Mouse (Mus musculus) WW6 (cell line): ENCODE data around the gene Pla2g1b.
A peak's percentile ranks its signal among the peaks of the same experiment; 100 is the strongest.

Source experiments
- DNase-seq: peaks from one replicate; pipeline ENCODE4 v3.0.0-alpha.2; 2013; ENCODE audit warnings: low read depth, low spot score

Pla2g1b gene

GRCm38 (mm10) chr5:115444130-115444529, 21.9 kb upstream of the Pla2g1b start:
- peak; percentile 53 for DNase-seq

- no peak for DNase-seq
Observed at GRCm38 (mm10) chr5:115447108-115447507, 19.0 kb upstream of the Pla2g1b start.

GRCm38 (mm10) chr5:115449247-115449646, 16.8 kb upstream of the Pla2g1b start:
- DNase-seq, result no peak

- no peak for DNase-seq
Observed at GRCm38 (mm10) chr5:115450410-115451317, 15.4 kb upstream of the Pla2g1b start.

- no peak for DNase-seq
Observed at GRCm38 (mm10) chr5:115454422-115455090, 11.5 kb upstream of the Pla2g1b start.

GRCm38 (mm10) chr5:115455838-115456237, 10.2 kb upstream of the Pla2g1b start:
- DNase-seq, result no peak

- DNase-seq, result no peak
Observed at GRCm38 (mm10) chr5:115458918-115459317, 7.1 kb upstream of the Pla2g1b start.

- DNase-seq, result peak; percentile 92
Observed at GRCm38 (mm10) chr5:115464408-115465115, 1.5 kb upstream of the Pla2g1b start.

GRCm38 (mm10) chr5:115469791-115470190, 3.7 kb downstream of the Pla2g1b start:
- DNase-seq, result no peak

GRCm38 (mm10) chr5:115470766-115471531, 4.9 kb downstream of the Pla2g1b start:
- DNase-seq, result no peak

GRCm38 (mm10) chr5:115473191-115473590, 7.1 kb downstream of the Pla2g1b start:
- no peak for DNase-seq

GRCm38 (mm10) chr5:115474174-115474828, 8.2 kb downstream of the Pla2g1b start:
- DNase-seq, result no peak

GRCm38 (mm10) chr5:115475337-115476106, 9.5 kb downstream of the Pla2g1b start:
- DNase-seq, result no peak

- DNase-seq, result no peak
Observed at GRCm38 (mm10) chr5:115476107-115476727, 10.2 kb downstream of the Pla2g1b start.

GRCm38 (mm10) chr5:115479561-115479960, 13.5 kb downstream of the Pla2g1b start:
- DNase-seq, result no peak

GRCm38 (mm10) chr5:115480101-115480500, 14.0 kb downstream of the Pla2g1b start:
- no peak for DNase-seq

- DNase-seq, result no peak
Observed at GRCm38 (mm10) chr5:115482390-115483265, 16.6 kb downstream of the Pla2g1b start.

GRCm38 (mm10) chr5:115483385-115483784, 17.3 kb downstream of the Pla2g1b start:
- DNase-seq, result no peak
